Mouse (Mus musculus) ES-Bruce4 (cell line): Measurements from ENCODE around the gene Umodl1.

Experiments
- CTCF ChIP-seq: IDR thresholded peaks from one replicate; pipeline ENCODE4 v1.8.1; 2011; ENCODE audit warnings: low read depth, low read length
- EP300 ChIP-seq: IDR thresholded peaks from 2 replicates; pipeline ENCODE4 v1.6.1; 2011; ENCODE audit warnings: low read depth, low read length; ENCODE audit not compliant: insufficient read depth
- POLR2A ChIP-seq: IDR thresholded peaks from one replicate; pipeline ENCODE4 v1.8.1; 2011; ENCODE audit warnings: low read length; ENCODE audit not compliant: insufficient read depth

DNA sequence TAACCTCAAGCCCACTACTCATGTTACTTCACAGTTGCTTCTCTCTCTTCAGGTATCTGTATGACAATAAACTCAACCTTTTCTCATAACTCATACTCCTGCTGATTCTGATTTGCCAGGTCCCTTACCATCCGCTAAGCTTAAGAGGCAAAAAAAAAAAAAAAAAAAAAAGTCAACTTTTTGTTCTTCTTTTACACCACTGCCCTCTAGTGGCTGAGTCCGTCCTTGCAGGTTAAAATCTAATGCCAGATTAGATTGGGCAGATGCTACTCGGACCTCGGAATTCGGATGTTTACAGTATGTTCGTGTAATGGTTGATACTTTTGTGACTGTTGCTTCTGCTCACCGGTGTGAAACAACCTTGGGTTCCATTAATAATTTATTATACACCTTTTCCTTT lies 3.7 kb upstream of the Umodl1 start:
- TF ChIP-seq POLR2A = no peak
- TF ChIP-seq CTCF = no peak
- TF ChIP-seq EP300 = no peak
